Mouse (Mus musculus) myocyte (in vitro differentiated cells): ENCODE results near the gene Fbxw5.

ENCODE experiments used
- CEBPB ChIP-seq: IDR thresholded peaks from 2 replicates; pipeline ENCODE4 v1.6.1; 2011; ENCODE audit warnings: mild to moderate bottlenecking, moderate library complexity; ENCODE audit not compliant: poor library complexity, insufficient read depth, severe bottlenecking
- E2F4 ChIP-seq: IDR thresholded peaks from one replicate; pipeline ENCODE4 v1.6.1; 2011; ENCODE audit warnings: mild to moderate bottlenecking, control low read depth, moderate library complexity; ENCODE audit not compliant: insufficient read depth
- MAX ChIP-seq: IDR thresholded peaks from one replicate; pipeline ENCODE4 v1.6.1; 2011; ENCODE audit warnings: low read depth, mild to moderate bottlenecking, control low read depth
- MYOD1 ChIP-seq, 3 experiments: IDR thresholded peaks; one replicate each; pipeline ENCODE4 v1.6.1; 2011; ENCODE audit warnings: control low read depth in 2 of 3, low read depth in 2 of 3, mild to moderate bottlenecking in 2 of 3, moderate library complexity in 1 of 3; ENCODE audit not compliant: insufficient read length in 2 of 3, control insufficient read depth in 1 of 3
- MYOG ChIP-seq, 3 experiments: IDR thresholded peaks; one replicate each; pipeline ENCODE4 v1.6.1; 2011; ENCODE audit warnings: control low read depth in 2 of 3, low read depth in 2 of 3, mild to moderate bottlenecking in 2 of 3; ENCODE audit not compliant: insufficient read length in 2 of 3, control insufficient read depth in 1 of 3, insufficient read depth in 1 of 3
- POLR2A ChIP-seq: IDR thresholded peaks from one replicate; pipeline ENCODE4 v1.6.1; 2011; ENCODE audit warnings: low read depth, mild to moderate bottlenecking, control low read depth, moderate library complexity; ENCODE audit not compliant: insufficient read length
- POLR2AphosphoS2 ChIP-seq: IDR thresholded peaks from one replicate; pipeline ENCODE4 v1.6.1; 2011; ENCODE audit warnings: low read depth, control low read depth; ENCODE audit not compliant: insufficient read length
- REST ChIP-seq: IDR thresholded peaks from one replicate; pipeline ENCODE4 v1.6.1; 2011; ENCODE audit warnings: mild to moderate bottlenecking, control low read depth, moderate library complexity; ENCODE audit not compliant: insufficient read depth, insufficient read length
- SRF ChIP-seq: IDR thresholded peaks from one replicate; pipeline ENCODE4 v1.6.1; 2011; ENCODE audit warnings: low read depth; ENCODE audit not compliant: control insufficient read depth, insufficient read length
- TCF12 ChIP-seq: IDR thresholded peaks from one replicate; pipeline ENCODE4 v1.6.1; 2011; ENCODE audit warnings: mild to moderate bottlenecking, control low read depth; ENCODE audit not compliant: poor library complexity, insufficient read depth, severe bottlenecking
- TCF3 ChIP-seq: IDR thresholded peaks from one replicate; pipeline ENCODE4 v1.6.1; 2011; ENCODE audit warnings: low read depth, control low read depth; ENCODE audit not compliant: insufficient read length
- USF1 ChIP-seq: IDR thresholded peaks from one replicate; pipeline ENCODE4 v1.6.1; 2011; ENCODE audit warnings: low read depth, mild to moderate bottlenecking, control low read depth, moderate library complexity

DNA sequence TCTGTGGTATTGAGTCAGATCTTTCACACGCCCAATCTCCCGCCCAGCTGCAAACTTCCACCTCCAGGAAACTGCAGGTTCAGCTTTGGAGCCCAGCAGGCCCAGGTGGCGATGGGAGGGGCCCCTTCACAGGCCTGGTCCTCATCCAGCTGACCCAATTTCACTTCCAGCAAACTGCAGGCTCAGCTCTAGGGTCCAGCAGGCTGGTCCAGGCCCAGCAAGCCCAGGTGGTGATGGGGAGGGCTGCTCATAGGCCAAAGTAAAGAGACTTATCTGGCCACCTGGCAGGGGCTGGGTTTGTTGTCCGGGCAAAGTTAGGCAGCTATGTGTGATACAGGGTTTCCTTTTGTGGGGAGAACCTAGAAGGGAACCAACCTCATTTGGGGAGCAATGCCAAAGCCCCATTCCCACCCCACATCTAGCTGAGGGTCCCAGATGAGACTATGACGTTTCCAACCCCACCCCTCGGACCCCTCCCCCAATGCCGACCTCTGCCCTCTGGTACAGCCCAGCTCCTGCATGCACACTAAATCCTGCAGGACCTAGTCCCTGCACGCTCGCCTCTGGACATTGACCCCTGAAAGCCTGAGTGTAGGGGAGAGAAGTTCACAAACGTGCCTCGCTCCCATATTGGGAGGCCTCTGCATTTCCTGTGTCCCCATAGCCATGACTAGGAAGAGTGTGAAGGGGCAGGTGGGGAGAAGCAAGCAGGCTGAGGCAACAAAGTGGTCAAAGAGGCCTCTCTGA lies 15.5 kb upstream of the Fbxw5 start:
- TF ChIP-seq POLR2A (no peak), POLR2AphosphoS2 (no peak), TCF3 (no peak), E2F4 (no peak), SRF (no peak), CEBPB (no peak), REST (no peak), USF1 (no peak), TCF12 (no peak), MYOD1 (IDR thresholded peaks at IDR 0.05; ENCODE audit: control insufficient read depth in 1 of 3, insufficient read length in 2 of 3, low read depth in 2 of 3) (no peak), MAX (no peak), MYOG (IDR thresholded peaks at IDR 0.05; ENCODE audit: control insufficient read depth in 1 of 3, insufficient read depth in 1 of 3, insufficient read length in 2 of 3, low read depth in 2 of 3) (no peak)
